Mouse (Mus musculus) stomach, embryonic 16.5 days (tissue): ENCODE results near the gene Ggn. TPM values are rescaled to one million over a fixed set of nuclear protein-coding genes. Genes with fewer than 3 reads are reported as not detected.
"Not testable (repeated sequence)": the region's sequence is repeated elsewhere in the genome, so short reads cannot be mapped to it uniquely, and the experiment has no call there.

Experiments
- ATAC-seq: fragments of 200-750 bp; cut with Nextera tagmentation; 2 replicates; pipeline ENCODE4 v1.8.0; 2017; ENCODE audit warnings: moderate number of reproducible peaks, moderate TSS enrichment; ENCODE audit not compliant: insufficient read depth, low FRiP score
- H3K27ac ChIP-seq: fragments of 300-500 bp; sonication (generic); 2 replicates; pipeline ENCODE4 v1.5.1; 2014; ENCODE audit warnings: low read length
- H3K27me3 ChIP-seq: fragments of 300-500 bp; sonication (generic); 2 replicates; pipeline ENCODE4 v1.6.1; 2014; ENCODE audit warnings: low read length, control low read depth, mixed read lengths; ENCODE audit not compliant: control insufficient read depth, insufficient read depth
- H3K36me3 ChIP-seq: fragments of 300-500 bp; sonication (generic); 2 replicates; pipeline ENCODE4 v1.6.1; 2014; ENCODE audit warnings: low read length; ENCODE audit not compliant: control insufficient read depth, insufficient read depth
- H3K4me1 ChIP-seq: fragments of 300-500 bp; sonication (generic); 2 replicates; pipeline ENCODE4 v1.6.1; 2014; ENCODE audit warnings: low read length, control low read depth, mixed read lengths; ENCODE audit not compliant: control insufficient read depth, insufficient read depth
- H3K4me2 ChIP-seq: fragments of 300-500 bp; sonication (generic); 2 replicates; pipeline ENCODE4 v1.6.1; 2014; ENCODE audit warnings: low read depth, low read length, mixed read lengths
- H3K4me3 ChIP-seq: fragments of 300-500 bp; sonication (generic); replicated peaks from 2 replicates; pipeline ENCODE4 v1.5.1; 2014; ENCODE audit warnings: mild to moderate bottlenecking, low read length
- H3K9ac ChIP-seq: fragments of 300-500 bp; sonication (generic); 2 replicates; pipeline ENCODE4 v1.6.1; 2014; ENCODE audit warnings: low read length
- H3K9me3 ChIP-seq: fragments of 300-500 bp; sonication (generic); replicated peaks from 2 replicates; pipeline ENCODE4 v1.6.1; 2016; ENCODE audit warnings: low read length, control low read depth; ENCODE audit not compliant: control insufficient read depth
- WGBS: fragments of 180-500 bp; shearing (Covaris S2); extraction: QIAGEN DNeasy Blood & Tissue Kit; methylation state at CpG from one replicate; pipeline ENCODE4 v1.1.7; 2014; 5-methylcytosine and 5-hydroxymethylcytosine counted together
- polyA plus RNA-seq: library from polyadenylated mRNA; unstranded; fragments of >200 nt; fragmentation: Nextera tagmentation; extraction: Ambion mirVana; gene quantifications from 2 replicates; pipeline ENCODE4 v1.2.1, GENCODE M21; 2015

Gene Ggn
- polyA plus RNA-seq, 1 experiment from 2014 or later = 0.56 TPM

GRCm38 (mm10) chr7:29194230-29194629 is 24.2 kb downstream of the Ggn start:
- H3K4me3 ChIP-seq, H3K9ac ChIP-seq, H3K4me1 ChIP-seq, H3K4me2 ChIP-seq, H3K27ac ChIP-seq, H3K27me3 ChIP-seq, H3K9me3 ChIP-seq, H3K36me3 ChIP-seq: not testable (repeated sequence)
- WGBS = 69% methylated on average over 1 of the region's 1 CpGs
- ATAC-seq = peak; percentile 41; the same call in 1 of the 2 replicates

GRCm38 (mm10) chr7:29202577-29202976 is 32.6 kb downstream of the Ggn start:
- no peak overlapping the region for H3K4me2 ChIP-seq
- no peaks in the 10 kb centered on the region for H3K9me3 ChIP-seq
- H3K9ac ChIP-seq = no peak overlapping the region
- H3K4me3 ChIP-seq = no peak overlapping the region
- WGBS = 70% methylated on average over 6 of the region's 6 CpGs
- H3K36me3 ChIP-seq = no peaks in the 10 kb centered on the region
- no peaks in the 10 kb centered on the region for H3K27me3 ChIP-seq
- no peak overlapping the region for H3K27ac ChIP-seq
- no peak for ATAC-seq
- no peaks in the 10 kb centered on the region for H3K4me1 ChIP-seq

GRCm38 (mm10) chr7:29211013-29211412 is 41.0 kb downstream of the Ggn start:
- peak overlapping the region; percentile 55 for H3K4me2 ChIP-seq
- not testable (repeated sequence) for H3K27me3 ChIP-seq, H3K9me3 ChIP-seq, H3K4me1 ChIP-seq, H3K36me3 ChIP-seq
- H3K4me3 ChIP-seq = peak overlapping the region; percentile 40
- H3K27ac ChIP-seq = peak overlapping the region; percentile 66
- ATAC-seq = peak; percentile 55
- WGBS = 17% methylated on average over 15 of the region's 15 CpGs
- H3K9ac ChIP-seq = peak overlapping the region; percentile 49; the same call in 1 of the 2 replicates

GRCm38 (mm10) chr7:29211415-29212198 is 41.6 kb downstream of the Ggn start:
- no peaks in the 10 kb centered on the region for H3K27me3 ChIP-seq
- peak overlapping the region; percentile 66 for H3K27ac ChIP-seq
- H3K4me3 ChIP-seq = peak overlapping the region; percentile 40
- peaks cover 7% of the 10 kb centered on the region; the same call in 1 of the 2 replicates for H3K9me3 ChIP-seq
- peaks cover 5% of the 10 kb centered on the region; the same call in 1 of the 2 replicates for H3K4me1 ChIP-seq
- H3K4me2 ChIP-seq = peak overlapping the region; percentile 55
- WGBS = 5% methylated on average over 34 of the region's 34 CpGs
- no peaks in the 10 kb centered on the region for H3K36me3 ChIP-seq
- peak overlapping the region; percentile 49 for H3K9ac ChIP-seq
- ATAC-seq = peak; percentile 90

GRCm38 (mm10) chr7:29212199-29212765 is 42.3 kb downstream of the Ggn start:
- 18% methylated on average over 26 of the region's 26 CpGs for WGBS
- ATAC-seq = no peak
- Histone ChIP-seq H3K9ac (peak overlapping the region; percentile 49; the same call in 1 of the 2 replicates), H3K4me3 (peak overlapping the region; percentile 40), H3K9me3 (peaks cover 7% of the 10 kb centered on the region; the same call in 1 of the 2 replicates), H3K27ac (peak overlapping the region; percentile 66; the same call in 1 of the 2 replicates), H3K27me3 (no peaks in the 10 kb centered on the region), H3K4me2 (peak overlapping the region; percentile 55), H3K4me1 (peaks cover 5% of the 10 kb centered on the region; the same call in 1 of the 2 replicates), H3K36me3 (no peaks in the 10 kb centered on the region)

GRCm38 (mm10) chr7:29212775-29213560 is 43.0 kb downstream of the Ggn start:
- not testable (repeated sequence) for H3K9me3 ChIP-seq, H3K27ac ChIP-seq, H3K36me3 ChIP-seq, ATAC-seq, H3K27me3 ChIP-seq, H3K4me1 ChIP-seq, H3K4me3 ChIP-seq, H3K9ac ChIP-seq
- 0 out of 2 replicates have a peak overlapping the region, but pooled peaks have one; percentile 24 for H3K4me2 ChIP-seq
- 20% methylated on average over 40 of the region's 40 CpGs for WGBS

GRCm38 (mm10) chr7:29213675-29214082 is 43.7 kb downstream of the Ggn start, which contains the start of gene Catsperg1:
Gene Catsperg1 (minus strand): TSS chr7:29214035.
- Histone ChIP-seq H3K4me1 (peaks cover 5% of the 10 kb centered on the region; the same call in 1 of the 2 replicates), H3K4me2 (peak within 1 kb of the TSS; percentile 24), H3K36me3 (no peaks in the 10 kb centered on the region), H3K27ac (no peak within 1 kb of the TSS), H3K27me3 (no peaks in the 10 kb centered on the region), H3K9ac (no peak within 1 kb of the TSS), H3K4me3 (no peak within 1 kb of the TSS), H3K9me3 (peaks cover 7% of the 10 kb centered on the region; the same call in 1 of the 2 replicates)
- ATAC-seq = peak; percentile 39
- 8% methylated on average over 20 of the region's 20 CpGs for WGBS

- WGBS = 46% methylated on average over 2 of the region's 2 CpGs
- H3K4me3 ChIP-seq = no peak overlapping the region
- H3K9ac ChIP-seq = no peak overlapping the region
- no peaks in the 10 kb centered on the region for H3K27me3 ChIP-seq
- H3K4me1 ChIP-seq = peaks cover 5% of the 10 kb centered on the region; the same call in 1 of the 2 replicates
- H3K36me3 ChIP-seq = no peaks in the 10 kb centered on the region
- ATAC-seq = no peak
- H3K9me3 ChIP-seq = peaks cover 8% of the 10 kb centered on the region
- no peak overlapping the region for H3K4me2 ChIP-seq
- H3K27ac ChIP-seq = no peak overlapping the region
These were observed 44.2 kb downstream of the Ggn start for GRCm38 (mm10) chr7:29214236-29214635.
